Mouse (Mus musculus): ENCODE data around the gene Tceal6.

GRCm38 (mm10) chrX:135210436-135211221, at the start of gene Tceal6:
- no peak for TF ChIP-seq CTCF (IDR thresholded peaks at IDR 0.05; ENCODE audit: extremely low read depth, insufficient read depth, low read length)
- TF ChIP-seq POLR2A (IDR thresholded peaks at IDR 0.05; ENCODE audit: extremely low read depth, insufficient read depth, low read length): peak; percentile 61; the same call in 1 of the 2 replicates
